8 mouse cellular contexts compared by ENCODE assay signal in the genomic region with DNA sequence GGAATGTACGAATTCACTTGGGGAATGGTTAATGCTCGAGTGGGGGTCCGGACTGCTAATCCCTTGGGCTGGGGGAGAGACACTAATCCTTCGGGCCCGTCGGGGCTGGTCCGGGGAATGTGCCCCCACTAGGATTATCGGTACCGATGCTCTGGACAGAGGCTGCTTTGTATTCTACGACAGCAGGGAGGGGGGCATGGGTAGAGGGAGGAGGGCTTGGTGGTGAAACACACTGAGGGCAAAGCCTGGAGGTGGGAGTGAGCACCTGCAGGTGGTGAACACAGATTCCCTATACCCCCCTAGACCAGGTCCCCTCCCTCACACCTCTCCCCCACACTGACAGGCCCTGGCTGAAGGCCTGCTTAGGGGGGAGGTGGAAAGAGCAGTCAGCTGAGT. TPM values are rescaled to one million over a fixed set of nuclear protein-coding genes. Genes with fewer than 3 reads are reported as not detected.
A peak's percentile ranks its signal among the peaks of the same experiment; 100 is the strongest.
DNase-seq lines count a peak whose midpoint lies in the region; ATAC-seq lines count a peak whose summit lies in the region.

No protein-coding gene starts in this region.

- no peak for ATAC-seq in CD4-positive, CD25-positive, alpha-beta regulatory T cell, adult 4 months
- ATAC-seq in forebrain, embryonic 15.5 days (replicated peaks): no peak
- no peak for ATAC-seq in limb, embryonic 15.5 days (ENCODE audit: insufficient number of reproducible peaks, low FRiP score, low TSS enrichment, low read depth)
- no peak for ATAC-seq in stomach, embryonic 15.5 days (ENCODE audit: insufficient read depth, low FRiP score, low read depth)

- peak overlapping the region; percentile 89 for H3K4me2 ChIP-seq in forebrain, embryonic 15.5 days (replicated peaks)
- H3K4me2 ChIP-seq in limb, embryonic 15.5 days: peak overlapping the region; percentile 83
- peak overlapping the region; percentile 93 for H3K4me2 ChIP-seq in stomach, embryonic 15.5 days

- peaks cover 48% of the 10 kb centered on the region for H3K4me1 ChIP-seq in forebrain, embryonic 15.5 days
- H3K4me1 ChIP-seq in limb, embryonic 15.5 days: peaks cover 57% of the 10 kb centered on the region
- peaks cover 50% of the 10 kb centered on the region for H3K4me1 ChIP-seq in stomach, embryonic 15.5 days

- peak; percentile 21 for DNase-seq in CD4-positive, CD25-positive, alpha-beta regulatory T cell, adult 2 months (ENCODE audit: low read depth, low spot score)
- peak; percentile 25 for DNase-seq in 3T3-L1 (ENCODE audit: low read depth, low spot score)
- no peak for DNase-seq in gastrocnemius, postnatal 36 days
- no peak for DNase-seq in left cerebral cortex, postnatal 36 days (ENCODE audit: low spot score in 2 of 2)

- H3K9me3 ChIP-seq in forebrain, embryonic 15.5 days: no peaks in the 10 kb centered on the region
- H3K9me3 ChIP-seq in limb, embryonic 15.5 days: no peaks in the 10 kb centered on the region
- no peaks in the 10 kb centered on the region for H3K9me3 ChIP-seq in stomach, embryonic 15.5 days

- 1% methylated on average over 10 of the region's 10 CpGs for WGBS in forebrain, embryonic 15.5 days
- under 1% methylated on average over 10 of the region's 10 CpGs for WGBS in limb, embryonic 15.5 days
- WGBS in stomach, embryonic 15.5 days: 1% methylated on average over 10 of the region's 10 CpGs

- no peak overlapping the region for H3K27ac ChIP-seq in forebrain, embryonic 15.5 days (replicated peaks)
- peak overlapping the region; percentile 94 for H3K27ac ChIP-seq in limb, embryonic 15.5 days
- H3K27ac ChIP-seq in stomach, embryonic 15.5 days: peak overlapping the region; percentile 97

- H3K4me3 ChIP-seq in forebrain, embryonic 15.5 days: peak overlapping the region; percentile 65
- H3K4me3 ChIP-seq in limb, embryonic 15.5 days: peak overlapping the region; percentile 65
- H3K4me3 ChIP-seq in stomach, embryonic 15.5 days (replicated peaks): peak overlapping the region; percentile 65

- intact Hi-C loops in gastrocnemius, postnatal 36 days (cut with DNase I): loop anchor here (2.0 kb wide), 1 partner anchor 17 kb away; no protein-coding TSS in a partner anchor
- intact Hi-C loops in left cerebral cortex, postnatal 36 days (cut with DNase I): no loop called here

- H3K9ac ChIP-seq in forebrain, embryonic 15.5 days (replicated peaks): peak overlapping the region; percentile 63; the same call in 1 of the 2 replicates
- H3K9ac ChIP-seq in limb, embryonic 15.5 days: peak overlapping the region; percentile 78
- H3K9ac ChIP-seq in stomach, embryonic 15.5 days: peak overlapping the region; percentile 53; the same call in 1 of the 2 replicates

- no peaks in the 10 kb centered on the region for H3K27me3 ChIP-seq in forebrain, embryonic 15.5 days
- no peaks in the 10 kb centered on the region for H3K27me3 ChIP-seq in limb, embryonic 15.5 days
- no peaks in the 10 kb centered on the region for H3K27me3 ChIP-seq in stomach, embryonic 15.5 days (replicated peaks)

- peaks cover 2% of the 10 kb centered on the region; the same call in 1 of the 2 replicates for H3K36me3 ChIP-seq in forebrain, embryonic 15.5 days
- peaks cover 26% of the 10 kb centered on the region for H3K36me3 ChIP-seq in limb, embryonic 15.5 days
- H3K36me3 ChIP-seq in stomach, embryonic 15.5 days: peaks cover 20% of the 10 kb centered on the region

RNA-seq across cellular contexts. Expression of a gene that starts 2.4 kb away (rescaled TPM):
- polyA plus RNA-seq in CD4-positive, CD25-positive, alpha-beta regulatory T cell, adult 4 months (2017; shearing (Covaris generic)): 10 to 100 TPM; 13.5 to 22.6 TPM
- 18.5 and 23.7 TPM in 2 replicates for polyA plus RNA-seq in forebrain, embryonic 15.5 days (2015; fragmentation: Nextera tagmentation; extraction: Ambion mirVana)
- 36.7 and 40.0 TPM in 2 replicates for polyA plus RNA-seq in limb, embryonic 15.5 days (2015; fragmentation: Nextera tagmentation; extraction: Ambion mirVana)
- 38.8 and 44.6 TPM in 2 replicates for polyA plus RNA-seq in stomach, embryonic 15.5 days (2015; fragmentation: Nextera tagmentation; extraction: Ambion mirVana)
- 10 to 100 TPM; 14.7 to 15.5 TPM for total RNA-seq in gastrocnemius, postnatal 36 days (2021)
- total RNA-seq in left cerebral cortex, postnatal 36 days (2021): 10 to 100 TPM; 36.5 to 38.6 TPM

RNA-seq across cellular contexts. Expression of a gene that starts 2.7 kb away (rescaled TPM):
- polyA plus RNA-seq in CD4-positive, CD25-positive, alpha-beta regulatory T cell, adult 4 months (2017; shearing (Covaris generic)): 10 to 100 TPM; 53.8 to 61.7 TPM
- polyA plus RNA-seq in forebrain, embryonic 15.5 days (2015; fragmentation: Nextera tagmentation; extraction: Ambion mirVana): 106 and 114 TPM in 2 replicates
- polyA plus RNA-seq in limb, embryonic 15.5 days (2015; fragmentation: Nextera tagmentation; extraction: Ambion mirVana): 48.6 and 54.9 TPM in 2 replicates
- polyA plus RNA-seq in stomach, embryonic 15.5 days (2015; fragmentation: Nextera tagmentation; extraction: Ambion mirVana): 37.3 and 41.2 TPM in 2 replicates
- total RNA-seq in gastrocnemius, postnatal 36 days (2021): 10 to 100 TPM; 11.3 to 12.0 TPM
- 100 to 1,000 TPM; 127 to 133 TPM for total RNA-seq in left cerebral cortex, postnatal 36 days (2021)

RNA-seq across cellular contexts. Expression of a gene that starts 12.8 kb away (rescaled TPM):
- polyA plus RNA-seq in CD4-positive, CD25-positive, alpha-beta regulatory T cell, adult 4 months (2017; shearing (Covaris generic)): not detected
- polyA plus RNA-seq in forebrain, embryonic 15.5 days (2015; fragmentation: Nextera tagmentation; extraction: Ambion mirVana): 0.22 and 0.59 TPM in 2 replicates
- polyA plus RNA-seq in limb, embryonic 15.5 days (2015; fragmentation: Nextera tagmentation; extraction: Ambion mirVana): 0.24 and 0.73 TPM in 2 replicates
- 0.18 TPM in 1 of 2 replicates, not detected in the other for polyA plus RNA-seq in stomach, embryonic 15.5 days (2015; fragmentation: Nextera tagmentation; extraction: Ambion mirVana)
- under 1 TPM in 1 of 2 experiments, not detected in 1; 0.25 TPM for total RNA-seq in gastrocnemius, postnatal 36 days (2021)
- total RNA-seq in left cerebral cortex, postnatal 36 days (2021): not detected

RNA-seq across cellular contexts. Expression of a gene that starts 19.1 kb away (rescaled TPM):
- 10 to 100 TPM; 53.4 to 57.0 TPM for polyA plus RNA-seq in CD4-positive, CD25-positive, alpha-beta regulatory T cell, adult 4 months (2017; shearing (Covaris generic))
- polyA plus RNA-seq in forebrain, embryonic 15.5 days (2015; fragmentation: Nextera tagmentation; extraction: Ambion mirVana): 90.6 and 91.4 TPM in 2 replicates
- polyA plus RNA-seq in limb, embryonic 15.5 days (2015; fragmentation: Nextera tagmentation; extraction: Ambion mirVana): 108 and 130 TPM in 2 replicates
- polyA plus RNA-seq in stomach, embryonic 15.5 days (2015; fragmentation: Nextera tagmentation; extraction: Ambion mirVana): 98.1 and 103 TPM in 2 replicates
- 100 to 1,000 TPM; 179 to 183 TPM for total RNA-seq in gastrocnemius, postnatal 36 days (2021)
- total RNA-seq in left cerebral cortex, postnatal 36 days (2021): 100 to 1,000 TPM; 131 to 133 TPM

RNA-seq across cellular contexts. Expression of a gene that starts 21.6 kb away (rescaled TPM):
- 10 to 100 TPM; 72.9 to 95.2 TPM for polyA plus RNA-seq in CD4-positive, CD25-positive, alpha-beta regulatory T cell, adult 4 months (2017; shearing (Covaris generic))
- 39.4 and 40.1 TPM in 2 replicates for polyA plus RNA-seq in forebrain, embryonic 15.5 days (2015; fragmentation: Nextera tagmentation; extraction: Ambion mirVana)
- polyA plus RNA-seq in limb, embryonic 15.5 days (2015; fragmentation: Nextera tagmentation; extraction: Ambion mirVana): 21.3 and 23.9 TPM in 2 replicates
- 22.0 and 22.3 TPM in 2 replicates for polyA plus RNA-seq in stomach, embryonic 15.5 days (2015; fragmentation: Nextera tagmentation; extraction: Ambion mirVana)
- total RNA-seq in gastrocnemius, postnatal 36 days (2021): 10 to 100 TPM; 14.9 to 15.8 TPM
- 10 to 100 TPM; 24.8 to 32.5 TPM for total RNA-seq in left cerebral cortex, postnatal 36 days (2021)

Comparison
In these comparisons a context has a peak if more than half of its experiments do, and no peak if none do; other contexts are left out.
1. DNase-seq: peak in CD4-positive, CD25-positive, alpha-beta regulatory T cell, adult 2 months (single experiment) and 3T3-L1 (single experiment); none in gastrocnemius, postnatal 36 days (0 of 2) and left cerebral cortex, postnatal 36 days (0 of 2).
2. Peak in every context shown above with its lines, with median percentiles within 50 percentile points of each other: H3K4me2 ChIP-seq, H3K4me3 ChIP-seq and H3K9ac ChIP-seq.